Mouse (Mus musculus) erythroblast, adult 5-6 weeks (primary cell): ENCODE measurements around the gene 1500009C09Rik. TPM values are rescaled to one million over a fixed set of nuclear protein-coding genes. Genes with fewer than 3 reads are reported as not detected.

Experiments used
- ATAC-seq: replicated peaks from 2 replicates; pipeline ENCODE4 v1.8.0; 2016; ENCODE audit warnings: moderate number of reproducible peaks, mild to moderate bottlenecking, moderate TSS enrichment, inconsistent platforms; ENCODE audit not compliant: poor library complexity, low FRiP score, severe bottlenecking
- total RNA-seq, 2 experiments: library from RNA; stranded (forward) in 1 of 2; stranded (reverse) in 1 of 2; fragments of 150-400 nt in 1 of 2; fragments of 200-764, 138-1000 nt in 1 of 2; gene quantifications; 2 replicates each; pipeline versions ENCODE4 v1.2.3 to v1.2.4; 2015 to 2017; ENCODE audit warnings: low replicate concordance in 2 of 2

The 1500009C09Rik gene
- not detected in 2 replicates for total RNA-seq (2015; ENCODE audit: low replicate concordance)
- not detected in 2 replicates for total RNA-seq (2017; ENCODE audit: low replicate concordance)

DNA sequence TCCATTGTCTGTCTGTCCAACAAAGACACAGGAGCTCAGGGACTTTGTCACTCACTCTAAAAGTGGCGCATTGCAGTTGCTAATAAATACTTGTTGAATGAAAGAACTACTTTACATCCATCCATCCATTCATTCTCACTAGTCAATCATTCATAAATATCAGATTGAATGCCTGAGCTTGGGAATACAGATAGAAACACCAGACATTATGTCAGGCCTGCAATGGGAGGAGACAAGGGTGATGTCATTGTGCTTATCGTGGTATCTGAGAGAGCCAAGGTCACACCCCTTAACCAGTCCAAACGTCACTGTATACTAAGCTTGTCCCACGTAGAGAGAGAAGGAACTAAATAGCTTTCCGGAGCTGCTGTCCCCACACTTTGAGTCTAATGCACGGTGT is at the start of gene 1500009C09Rik:
TSS of gene 1500009C09Rik (plus strand) at position 301 of the 400 bp plus-strand sequence.
- no peak for ATAC-seq

DNA sequence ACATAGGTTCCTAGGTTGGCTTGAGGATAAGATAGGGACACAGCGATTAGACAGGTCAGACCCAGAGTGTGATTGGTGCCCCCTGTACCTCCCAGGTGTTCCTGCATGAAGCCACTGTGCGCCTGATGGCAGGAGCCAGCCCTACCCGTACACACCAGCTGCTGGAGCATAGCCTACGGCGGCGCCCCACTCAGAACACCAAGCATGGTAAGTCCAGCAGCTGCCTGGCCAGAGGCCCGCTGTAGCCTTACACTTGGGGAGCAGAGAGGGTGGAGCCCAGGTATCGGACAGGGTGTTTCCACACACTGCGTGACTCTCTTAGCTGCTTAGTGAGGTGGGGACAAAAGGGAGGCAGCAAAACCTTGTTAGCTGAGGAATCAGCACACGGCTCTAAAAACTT is 49.1 kb upstream of the 1500009C09Rik start:
- ATAC-seq, result no peak

DNA sequence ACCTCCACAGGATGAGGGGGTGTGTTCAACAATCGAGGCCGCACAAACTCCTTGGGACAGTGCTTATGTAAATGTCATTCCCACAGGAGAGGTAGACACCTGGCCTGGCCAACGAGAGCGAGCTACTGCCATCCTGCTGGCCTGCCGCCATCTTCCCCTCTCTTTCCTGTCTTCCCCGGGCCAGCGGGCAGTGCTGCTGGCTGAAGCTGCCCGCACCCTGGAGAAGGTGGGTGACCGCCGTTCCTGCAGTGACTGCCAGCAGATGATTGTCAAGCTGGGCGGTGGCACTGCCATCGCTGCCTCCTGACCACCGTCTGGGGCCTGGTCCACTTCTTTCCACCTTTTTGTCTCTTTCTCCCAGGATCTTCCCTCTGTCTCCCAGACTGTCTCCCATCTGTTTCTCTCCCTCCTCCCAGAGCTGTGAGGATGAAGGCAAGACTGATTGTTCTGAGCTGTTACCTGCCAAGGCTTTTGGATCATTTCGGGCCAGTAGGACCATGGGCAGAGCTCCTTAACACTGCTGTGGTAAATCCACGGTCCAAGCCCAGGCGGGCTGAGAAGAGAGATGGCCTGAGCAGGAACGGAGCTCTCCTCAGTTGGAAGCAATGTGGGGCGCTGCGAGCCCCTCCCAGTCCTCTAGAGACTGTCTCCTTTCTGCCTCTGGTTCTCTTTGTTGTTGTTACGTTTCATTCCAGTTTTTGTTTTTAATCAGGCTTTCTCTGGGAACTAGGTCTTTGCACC is 48.4 kb upstream of the 1500009C09Rik start:
- no peak for ATAC-seq

DNA sequence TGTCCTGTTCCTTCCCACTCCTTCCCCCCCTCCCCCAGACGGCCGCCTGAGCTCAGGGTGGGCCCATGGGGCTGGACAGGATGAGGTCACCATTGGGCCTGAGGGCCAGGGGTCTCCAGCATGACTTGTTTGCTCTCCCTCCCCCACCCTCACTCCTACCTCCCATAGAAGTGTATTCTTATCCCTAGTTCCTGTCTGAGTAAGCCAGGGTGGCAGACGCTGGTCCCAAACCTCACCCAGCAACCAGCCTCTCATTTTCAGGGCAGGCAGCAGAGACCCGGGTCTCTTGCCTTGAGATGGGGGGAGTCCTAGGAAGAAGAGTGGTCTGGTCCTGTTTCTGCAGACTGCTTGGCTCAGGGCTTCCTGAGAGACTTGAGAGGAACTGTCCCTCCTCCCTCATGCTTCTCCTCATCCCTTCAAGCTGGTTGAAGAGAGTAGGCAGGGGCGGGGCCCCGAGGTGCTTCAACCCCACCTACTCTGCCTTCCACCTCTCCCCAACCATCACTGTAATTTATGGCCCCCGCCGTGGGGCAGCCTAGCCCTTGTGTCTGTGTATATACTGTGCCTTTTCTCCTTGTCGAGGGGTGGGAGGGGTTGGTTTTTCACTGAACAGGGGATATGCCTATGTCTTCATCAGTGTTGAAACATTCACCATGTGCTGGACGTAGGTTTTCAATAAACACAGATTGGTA is 47.4 kb upstream of the 1500009C09Rik start:
- ATAC-seq, result no peak

DNA sequence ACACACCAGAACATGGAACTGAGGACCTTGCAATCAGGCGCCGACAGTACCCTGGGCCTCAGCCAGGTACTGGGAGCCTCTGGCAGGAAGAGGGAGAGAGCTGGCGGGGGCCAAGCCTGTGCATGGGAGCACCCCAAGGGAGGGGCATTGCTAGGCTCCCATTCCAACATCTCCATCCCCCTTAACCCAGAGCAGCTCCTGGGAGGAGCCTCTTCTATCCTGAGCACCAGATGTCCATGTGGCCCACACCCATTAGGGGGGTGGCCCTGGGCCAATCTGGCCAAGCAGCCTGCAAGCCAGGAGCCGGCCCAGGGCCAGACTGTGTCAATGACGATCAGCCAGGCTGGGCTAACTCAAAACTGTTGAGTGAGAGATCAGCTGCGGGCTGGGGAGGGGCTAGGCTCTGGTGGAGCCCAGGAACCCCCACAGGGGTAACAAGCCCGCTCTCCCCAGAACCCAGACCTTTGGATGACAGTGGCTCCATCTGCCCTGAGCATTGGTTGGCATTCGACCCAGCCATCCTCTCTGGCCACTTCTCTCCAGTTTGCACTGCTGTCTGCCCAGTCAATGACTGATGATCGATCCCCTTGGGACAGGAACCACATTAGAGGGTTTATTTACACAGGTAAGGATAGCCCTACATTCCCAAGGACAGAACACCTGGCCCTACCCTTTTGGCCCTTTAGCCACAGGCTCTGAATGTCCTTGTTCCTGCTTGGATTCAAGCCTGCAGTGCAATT is 45.7 kb upstream of the 1500009C09Rik start:
- 0 out of 2 replicates have a peak, but pooled peaks have one; percentile 32 for ATAC-seq

DNA sequence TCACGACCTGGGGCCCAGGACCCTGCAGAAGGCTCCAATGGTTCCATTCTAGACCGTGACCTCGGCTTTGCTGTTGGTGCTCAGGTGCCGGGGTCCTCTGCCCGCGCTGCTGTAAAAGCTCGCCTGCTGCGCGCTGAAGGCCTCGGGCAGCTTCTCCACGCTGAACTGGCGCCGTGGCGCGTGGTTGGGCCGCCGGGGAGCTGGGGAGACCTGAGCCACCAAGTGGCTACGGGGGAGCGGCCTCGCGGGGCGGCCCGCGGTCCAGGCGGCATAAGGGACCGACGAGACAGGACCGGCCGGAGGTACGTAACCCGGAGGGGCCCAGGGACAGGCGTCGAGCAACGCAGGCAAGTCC is 45.1 kb upstream of the 1500009C09Rik start:
- ATAC-seq, result no peak

DNA sequence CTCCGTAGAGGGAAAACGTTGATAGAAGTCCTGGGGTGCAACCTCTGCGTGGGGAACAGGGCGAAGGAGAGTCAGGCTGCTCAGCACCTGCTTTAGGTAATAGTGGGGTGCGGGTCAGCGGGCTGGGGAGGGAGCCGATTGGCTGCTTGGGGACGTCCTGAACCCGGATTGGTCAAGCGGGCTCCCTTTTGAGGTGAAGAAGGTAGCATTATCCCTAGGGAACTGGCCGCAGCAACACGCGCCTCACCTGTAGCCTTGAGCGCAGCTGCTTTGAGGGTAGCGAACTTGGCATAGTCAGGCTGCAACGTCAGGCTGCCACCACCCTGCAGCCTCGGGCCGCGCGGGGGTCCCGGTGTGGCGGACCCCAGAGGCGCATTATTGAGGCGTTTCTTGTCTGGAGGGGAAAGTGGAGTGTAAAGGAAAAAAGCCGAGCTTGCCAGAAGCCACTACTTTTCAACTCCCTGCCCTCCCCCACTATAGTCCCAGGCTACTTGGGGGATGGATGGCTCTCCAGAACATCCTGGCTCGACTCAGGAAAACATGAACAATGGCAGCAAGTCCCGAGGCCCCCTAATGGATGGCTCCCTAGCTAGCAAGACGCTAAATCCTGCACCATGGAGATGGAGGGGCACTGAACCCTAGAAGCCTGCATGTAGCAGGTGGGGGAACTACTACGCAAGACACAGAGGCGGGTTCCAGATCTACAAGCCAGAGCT is 44.5 kb upstream of the 1500009C09Rik start:
- no peak for ATAC-seq

DNA sequence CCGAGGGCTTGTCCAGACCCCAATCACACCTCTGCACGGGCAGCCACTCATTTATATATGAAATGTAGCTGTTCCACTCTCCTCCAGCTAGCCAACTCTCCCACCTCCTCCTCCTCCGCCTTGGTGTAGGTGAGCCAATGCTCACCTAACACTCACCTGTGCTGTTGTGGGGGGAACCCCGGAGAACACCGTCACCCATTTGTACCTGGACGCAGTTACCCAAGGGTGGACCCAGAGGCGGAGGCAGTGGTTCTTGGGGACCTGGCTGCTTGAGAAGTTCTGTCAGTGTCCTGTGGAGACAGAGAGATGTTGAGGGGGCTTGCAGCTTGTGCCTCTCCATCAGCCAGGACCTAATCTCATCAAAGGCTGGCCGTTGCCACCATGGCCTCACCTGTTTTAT is 43.9 kb upstream of the 1500009C09Rik start:
- no peak for ATAC-seq

DNA sequence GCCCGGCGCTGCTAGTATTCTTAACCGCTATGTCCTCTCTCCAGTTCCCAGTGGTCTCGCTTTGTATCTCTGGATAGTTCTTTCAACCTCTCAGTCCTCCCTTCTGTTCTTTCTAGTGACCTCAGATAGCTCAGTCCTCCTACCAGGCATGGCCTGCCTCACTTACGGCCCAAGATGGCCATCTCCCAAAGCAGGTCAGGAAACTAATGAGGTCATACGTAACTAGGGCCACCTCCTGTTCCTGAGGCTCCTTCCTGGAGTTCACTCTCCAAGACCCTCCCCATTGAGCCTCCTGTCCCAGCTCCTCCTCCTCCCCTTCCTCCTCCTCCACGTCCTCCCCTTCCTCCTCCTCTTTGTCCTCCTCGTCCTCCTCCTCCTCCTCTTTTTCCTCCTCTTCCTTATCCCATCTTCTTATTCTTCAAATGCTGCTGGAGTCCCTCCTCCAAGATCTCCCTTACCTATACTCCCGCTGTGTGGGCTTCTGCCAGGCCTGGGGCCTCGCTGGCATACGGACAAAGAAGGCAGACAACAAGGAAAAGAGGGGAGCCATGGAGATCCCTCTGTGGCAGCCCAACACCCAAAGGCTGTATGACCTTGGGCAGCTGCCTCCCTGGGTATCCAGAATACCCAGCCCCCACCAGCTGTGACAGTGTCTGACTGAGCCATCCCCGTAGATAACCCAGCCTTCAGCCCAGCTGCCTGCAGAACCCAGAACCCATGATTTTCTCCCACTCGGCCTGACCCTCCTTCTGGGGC is 42.7 kb upstream of the 1500009C09Rik start:
- no peak for ATAC-seq

DNA sequence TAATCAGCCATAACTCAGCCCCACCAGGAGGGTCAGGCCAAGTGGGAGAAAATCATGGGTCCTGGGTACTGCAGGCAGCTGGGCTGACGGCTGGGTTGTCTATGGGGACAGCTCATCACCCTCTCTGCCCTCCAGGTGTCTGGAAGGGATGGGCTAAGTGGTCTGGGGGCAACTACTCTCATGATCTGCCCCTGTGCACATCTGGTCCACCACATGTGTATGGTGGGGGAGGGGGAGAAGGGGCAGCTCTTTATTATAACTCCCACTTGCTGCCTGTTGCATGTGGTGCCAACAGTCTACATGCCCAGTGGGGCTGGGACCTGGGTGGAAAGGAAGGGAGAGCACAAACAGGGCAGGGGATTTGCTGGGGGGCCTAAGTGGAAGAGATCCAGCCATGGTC is 41.4 kb upstream of the 1500009C09Rik start:
- ATAC-seq, result no peak

DNA sequence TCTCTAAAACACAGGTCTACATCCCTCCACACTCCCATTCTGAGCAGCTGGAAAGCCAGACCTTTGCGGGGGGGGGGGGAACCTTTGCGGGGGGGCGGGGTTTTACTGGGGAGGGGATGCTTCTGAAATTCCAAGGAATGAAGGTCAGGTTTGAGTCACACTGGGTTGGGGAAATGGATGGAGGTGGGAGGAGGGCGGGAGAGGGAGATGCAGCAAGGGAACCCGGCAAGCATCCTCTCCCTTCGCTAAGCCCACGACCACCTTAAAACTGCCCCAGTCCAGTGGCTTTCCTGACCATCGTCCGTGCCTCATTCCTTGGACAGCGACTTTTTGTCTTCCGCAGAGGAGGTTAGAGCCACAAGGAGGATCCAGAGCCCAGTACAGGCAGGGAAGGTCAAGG is 40.9 kb upstream of the 1500009C09Rik start:
- ATAC-seq, result no peak

DNA sequence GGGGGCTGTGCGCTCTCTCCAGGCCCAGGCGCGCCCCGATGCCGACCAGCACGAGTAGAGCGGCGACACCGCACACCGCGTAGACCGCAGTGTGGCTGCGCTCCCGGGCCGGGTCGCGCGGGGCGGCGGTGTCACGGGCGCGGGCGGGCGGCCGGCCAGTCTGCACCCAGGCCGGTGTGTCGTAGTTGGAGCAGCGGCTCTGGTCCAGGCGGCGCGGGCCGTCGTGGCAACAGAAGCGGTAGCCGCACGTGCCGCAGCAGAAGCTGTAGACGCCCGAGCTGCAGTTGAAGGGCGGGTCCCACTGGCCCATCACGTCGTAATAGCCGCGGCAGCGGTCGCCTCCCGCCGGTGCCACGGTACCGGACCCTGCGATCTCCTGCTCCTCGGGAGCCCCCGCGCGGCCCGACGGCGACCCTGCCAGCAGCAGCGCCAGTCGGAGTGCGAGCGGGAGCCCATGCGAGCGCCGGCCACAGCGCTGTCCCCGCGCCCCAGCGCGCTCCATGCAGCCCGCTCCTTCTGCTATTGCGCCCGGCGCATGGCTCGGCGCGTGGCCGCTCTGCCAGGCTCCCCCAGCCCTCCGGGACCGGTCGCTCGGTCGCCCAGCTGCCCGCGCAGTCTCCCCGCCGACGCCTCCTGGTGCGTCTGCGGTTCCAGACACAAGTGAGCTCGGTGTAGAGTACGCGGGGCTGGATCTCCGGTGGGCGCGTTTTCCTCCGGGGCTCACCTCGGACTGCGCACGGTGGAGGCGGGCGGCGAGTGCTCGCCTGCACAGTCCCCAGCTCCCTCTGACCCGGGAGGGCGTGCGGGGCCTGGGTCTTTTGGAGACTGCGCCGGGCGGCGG is 40.1 kb upstream of the 1500009C09Rik start:
- ATAC-seq, result no peak

DNA sequence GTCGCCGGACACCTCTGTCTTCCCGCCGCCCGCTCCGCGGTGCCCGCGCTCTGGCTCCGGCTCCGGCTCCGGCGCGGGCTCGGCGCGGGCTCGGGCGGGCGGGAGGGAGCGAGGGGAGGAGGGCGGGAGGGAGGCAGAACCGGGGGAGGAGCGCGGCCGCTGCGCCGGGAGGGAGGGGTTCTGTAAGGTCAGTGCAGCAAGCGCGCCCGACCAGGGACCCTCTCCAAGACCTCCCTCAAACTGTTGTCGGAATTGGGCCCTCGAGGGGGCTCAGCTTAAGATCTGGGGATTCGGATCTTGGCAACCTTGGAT is 39.5 kb upstream of the 1500009C09Rik start, which contains the start of gene Shisa8:
TSS of gene Shisa8 (minus strand) at position 64 of the 312 bp plus-strand sequence.
- no peak for ATAC-seq

DNA sequence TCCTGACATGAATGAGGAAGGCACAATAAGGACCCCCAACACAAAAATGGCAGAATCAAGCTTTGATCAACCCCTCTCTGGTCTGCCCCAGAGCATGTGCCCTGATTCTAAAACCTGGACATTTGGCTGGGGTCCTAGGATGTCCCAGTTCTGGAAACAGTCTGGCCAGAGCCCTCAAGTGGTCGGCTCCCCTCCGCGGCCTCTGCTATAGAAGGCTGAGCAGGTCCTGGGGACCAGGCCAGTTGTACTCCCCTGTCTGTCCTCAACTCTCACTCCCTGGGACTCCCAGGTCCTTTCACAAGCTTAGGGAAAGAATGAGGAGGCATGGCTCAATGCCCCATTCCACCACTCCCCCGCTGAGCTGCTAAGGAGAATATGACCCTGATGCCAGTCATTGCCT is 39.0 kb upstream of the 1500009C09Rik start:
- no peak for ATAC-seq

DNA sequence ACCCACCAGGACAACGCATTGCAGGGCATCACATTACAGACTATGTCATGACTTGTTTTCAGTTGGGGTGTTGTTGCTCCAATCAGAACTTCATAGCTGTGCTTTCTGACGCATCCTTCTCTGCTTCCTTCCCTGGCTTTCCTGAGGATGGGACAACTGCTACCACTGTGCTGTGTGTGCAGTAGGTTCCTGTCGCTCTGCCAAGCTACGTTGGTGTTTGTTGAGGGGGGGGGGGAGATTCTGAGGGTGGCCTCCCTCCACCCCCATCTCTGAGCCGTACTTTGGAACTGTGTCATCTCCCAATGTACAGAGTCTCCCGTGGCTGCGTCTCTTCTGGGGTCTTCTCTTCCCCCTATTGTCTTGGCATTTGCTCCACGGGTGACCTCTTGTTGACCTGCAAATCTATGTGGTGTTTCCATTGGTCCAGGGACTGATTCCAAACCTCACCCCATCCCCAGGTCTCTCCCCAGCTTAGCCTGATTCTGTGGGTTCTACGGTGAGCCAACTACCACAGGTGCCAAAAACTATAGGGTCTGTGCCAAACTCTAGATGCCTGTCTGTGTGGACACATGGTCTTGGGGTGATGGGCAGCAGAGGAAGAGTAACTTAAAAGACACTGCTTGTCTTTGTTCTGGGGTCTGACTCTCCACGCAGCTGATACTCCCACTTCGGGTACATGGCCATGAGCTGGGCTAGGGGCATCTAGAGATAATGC is 36.7 kb upstream of the 1500009C09Rik start:
- no peak for ATAC-seq

DNA sequence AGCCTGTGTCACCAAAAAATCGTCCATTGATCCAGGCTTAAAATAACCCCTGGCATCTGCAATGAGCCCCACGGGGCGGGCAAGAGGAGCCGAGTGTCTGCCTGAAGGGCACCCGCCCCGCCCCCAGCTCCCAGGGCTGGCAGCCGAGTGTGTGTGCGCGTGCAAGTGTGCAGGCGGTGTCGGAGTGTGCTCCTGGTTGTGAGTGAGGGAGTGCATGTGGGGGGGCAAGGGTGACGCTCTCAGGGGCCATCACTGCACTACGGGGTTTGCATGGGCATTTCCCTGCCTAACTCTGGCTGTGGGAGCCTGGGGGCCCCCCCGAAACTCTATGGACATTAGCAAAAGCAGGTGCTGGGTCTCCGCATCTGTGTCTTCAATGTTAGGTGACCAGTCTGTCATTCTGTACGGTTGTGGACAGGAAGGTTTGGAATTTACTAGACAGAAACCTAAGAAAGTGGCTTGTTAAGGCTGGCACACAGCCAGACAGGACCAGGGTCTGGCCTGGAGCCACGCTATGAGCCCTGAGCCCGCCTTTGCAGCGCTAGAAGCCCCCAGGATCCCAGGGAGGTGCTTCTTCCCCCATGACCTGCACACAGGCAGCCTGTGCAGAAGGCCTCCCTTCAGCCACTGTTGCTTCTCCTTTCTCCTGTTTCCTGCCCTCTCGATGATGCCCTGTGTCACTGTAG is 35.9 kb upstream of the 1500009C09Rik start:
- no peak for ATAC-seq

DNA sequence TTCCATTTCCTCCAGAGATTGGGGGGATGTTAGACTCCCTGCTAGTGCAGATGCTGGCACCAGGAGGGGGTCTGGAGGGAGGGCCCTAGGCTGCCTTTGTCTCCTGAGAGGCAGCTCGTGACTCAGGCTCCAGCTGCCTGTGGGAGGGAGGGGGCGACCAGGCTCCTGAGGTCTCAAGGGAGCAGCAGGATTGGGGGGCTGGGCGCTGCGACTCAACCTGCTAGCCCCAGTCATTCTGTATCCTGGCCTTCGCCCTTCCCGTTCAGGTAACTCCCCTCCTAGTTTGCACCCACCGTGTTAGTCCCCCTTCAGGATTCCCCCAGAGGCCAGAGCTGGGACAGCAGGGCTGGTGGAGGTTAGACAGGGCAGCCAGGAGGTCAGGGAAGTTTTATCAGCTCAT is 35.2 kb upstream of the 1500009C09Rik start:
- ATAC-seq, result no peak
